Mouse (Mus musculus): ENCODE measurements around the gene Rnaseh1.

DNA sequence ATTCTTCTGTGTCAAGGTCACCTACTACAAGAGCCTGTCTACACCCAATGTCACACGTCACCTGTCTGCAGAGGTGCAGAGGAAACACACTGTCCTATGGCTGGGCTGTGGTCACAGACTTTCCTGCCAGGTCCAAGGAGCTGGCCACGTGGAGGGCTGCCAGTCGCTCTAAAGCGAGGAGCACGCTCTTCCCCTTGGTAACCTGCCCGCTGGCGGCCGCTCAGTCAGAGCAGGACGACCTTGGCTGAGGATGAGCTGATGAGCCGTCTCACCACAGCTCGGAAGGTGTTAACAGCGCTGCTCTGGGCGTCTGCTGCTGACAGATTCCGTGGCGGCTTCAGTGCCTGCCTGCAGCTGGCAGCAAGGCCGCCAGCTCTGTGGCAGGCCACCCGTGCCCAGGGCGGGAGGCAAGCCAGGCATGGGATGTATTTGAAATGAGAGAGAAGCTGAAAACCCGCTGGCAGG lies 51.2 kb downstream of the Rnaseh1 start:
- TF ChIP-seq CTCF (IDR thresholded peaks at IDR 0.05; ENCODE audit: control insufficient read depth, insufficient read depth, insufficient read length) (no peak), MAX (IDR thresholded peaks at IDR 0.05) (no peak), USF1 (IDR thresholded peaks at IDR 0.05; ENCODE audit: low read depth) (no peak), MYOG (IDR thresholded peaks at IDR 0.05; ENCODE audit: control insufficient read depth, extremely low read depth, insufficient read length) (no peak), MYOD1 (IDR thresholded peaks at IDR 0.05; ENCODE audit: control insufficient read depth, insufficient read length, low read depth) (no peak), CEBPB (IDR thresholded peaks at IDR 0.05; ENCODE audit: low read depth) (no peak)
